Mouse (Mus musculus): ENCODE data around the gene Hcrt.

The Hcrt gene

DNA sequence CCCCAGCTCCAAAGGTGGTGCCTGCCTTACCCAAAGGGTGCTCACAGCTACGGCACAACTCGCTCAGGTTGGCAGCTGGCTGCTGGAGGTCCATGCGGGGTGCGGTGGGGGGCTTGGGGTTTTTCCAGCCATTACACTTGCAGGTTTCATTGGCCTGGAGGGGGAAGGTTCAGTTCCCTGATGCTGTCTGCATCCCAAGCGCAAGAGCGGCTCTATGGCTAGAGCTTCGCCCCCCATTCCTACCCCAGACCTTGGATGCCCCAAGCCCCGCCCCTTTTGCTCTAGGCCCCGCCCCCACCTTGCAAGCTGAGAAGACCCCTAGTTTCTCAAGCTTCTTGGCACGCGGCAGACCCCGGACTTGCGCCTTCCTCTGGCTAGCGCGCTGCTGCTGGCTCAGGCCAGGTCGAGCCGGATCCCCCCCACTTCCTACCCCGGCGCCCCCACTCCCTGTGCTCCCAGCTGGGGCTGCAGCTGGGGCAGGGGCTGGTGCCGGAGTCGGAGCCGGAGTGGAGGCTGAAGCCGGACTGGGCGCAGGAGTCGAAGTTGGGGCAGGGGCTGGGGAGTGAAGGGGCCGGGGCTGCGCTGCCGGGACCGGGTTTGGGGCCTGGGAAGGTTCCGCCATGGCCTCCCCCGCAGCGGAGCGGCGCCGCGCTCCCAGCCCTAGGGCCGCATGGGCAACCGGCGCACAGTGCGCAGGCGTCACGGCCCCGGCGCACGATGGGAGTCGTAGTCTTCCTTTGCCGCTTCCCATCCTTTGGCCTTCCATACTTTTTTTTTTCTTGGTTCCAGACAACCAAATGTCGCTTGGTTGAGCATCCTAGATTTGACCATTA is 50.7 kb downstream of the Hcrt start, which contains the start of gene Kat2a:
Gene Kat2a (minus strand): TSS at position 683 of the 833 bp plus-strand sequence.
- in situ Hi-C loops (cut with MboI, MseI): loop anchor here (5.0 kb wide), 1 partner anchor 830 kb away; no protein-coding TSS in a partner anchor
